Mouse (Mus musculus) stomach, embryonic 16.5 days (tissue): ENCODE measurements around the gene Ubc. TPM values are rescaled to one million over a fixed set of nuclear protein-coding genes. Genes with fewer than 3 reads are reported as not detected.

ENCODE experiments used
- ATAC-seq: fragments of 200-750 bp; cut with Nextera tagmentation; 2 replicates; pipeline ENCODE4 v1.8.0; 2017; ENCODE audit warnings: moderate number of reproducible peaks, moderate TSS enrichment; ENCODE audit not compliant: insufficient read depth, low FRiP score
- H3K27ac ChIP-seq: fragments of 300-500 bp; sonication (generic); 2 replicates; pipeline ENCODE4 v1.5.1; 2014; ENCODE audit warnings: low read length
- H3K27me3 ChIP-seq: fragments of 300-500 bp; sonication (generic); 2 replicates; pipeline ENCODE4 v1.6.1; 2014; ENCODE audit warnings: low read length, control low read depth, mixed read lengths; ENCODE audit not compliant: control insufficient read depth, insufficient read depth
- H3K36me3 ChIP-seq: fragments of 300-500 bp; sonication (generic); 2 replicates; pipeline ENCODE4 v1.6.1; 2014; ENCODE audit warnings: low read length; ENCODE audit not compliant: control insufficient read depth, insufficient read depth
- H3K4me1 ChIP-seq: fragments of 300-500 bp; sonication (generic); 2 replicates; pipeline ENCODE4 v1.6.1; 2014; ENCODE audit warnings: low read length, control low read depth, mixed read lengths; ENCODE audit not compliant: control insufficient read depth, insufficient read depth
- H3K4me2 ChIP-seq: fragments of 300-500 bp; sonication (generic); 2 replicates; pipeline ENCODE4 v1.6.1; 2014; ENCODE audit warnings: low read depth, low read length, mixed read lengths
- H3K4me3 ChIP-seq: fragments of 300-500 bp; sonication (generic); replicated peaks from 2 replicates; pipeline ENCODE4 v1.5.1; 2014; ENCODE audit warnings: mild to moderate bottlenecking, low read length
- H3K9ac ChIP-seq: fragments of 300-500 bp; sonication (generic); 2 replicates; pipeline ENCODE4 v1.6.1; 2014; ENCODE audit warnings: low read length
- H3K9me3 ChIP-seq: fragments of 300-500 bp; sonication (generic); replicated peaks from 2 replicates; pipeline ENCODE4 v1.6.1; 2016; ENCODE audit warnings: low read length, control low read depth; ENCODE audit not compliant: control insufficient read depth
- WGBS: fragments of 180-500 bp; shearing (Covaris S2); extraction: QIAGEN DNeasy Blood & Tissue Kit; methylation state at CpG from one replicate; pipeline ENCODE4 v1.1.7; 2014; 5-methylcytosine and 5-hydroxymethylcytosine counted together
- polyA plus RNA-seq: library from polyadenylated mRNA; unstranded; fragments of >200 nt; fragmentation: Nextera tagmentation; extraction: Ambion mirVana; gene quantifications from 2 replicates; pipeline ENCODE4 v1.2.1, GENCODE M21; 2015

The Ubc gene
- polyA plus RNA-seq, 1 experiment from 2014 or later = 1,047 TPM

DNA sequence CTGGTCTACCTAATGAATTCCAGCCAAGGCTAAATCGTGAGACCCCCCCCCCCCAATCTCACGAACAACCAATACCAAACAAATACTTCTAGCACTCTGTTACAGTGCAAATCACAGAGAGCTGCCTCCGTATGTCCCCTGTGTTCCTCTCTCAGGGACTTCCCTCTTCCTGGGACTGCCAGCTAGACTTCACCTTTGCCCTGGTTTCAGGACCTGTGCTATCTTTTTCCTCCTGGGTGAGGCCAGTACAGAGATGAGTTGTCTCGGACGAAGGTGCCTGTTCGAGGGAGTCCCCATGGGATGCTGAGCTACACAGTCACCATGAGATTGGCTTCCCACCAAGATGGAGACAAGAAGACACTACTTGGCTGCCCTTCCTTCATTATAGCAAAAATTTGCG is 41.9 kb downstream of the Ubc start:
- Histone ChIP-seq H3K27me3 (no peaks in the 10 kb centered on the region), H3K4me2 (no peak overlapping the region), H3K36me3 (no peaks in the 10 kb centered on the region), H3K4me3 (no peak overlapping the region), H3K9ac (no peak overlapping the region), H3K9me3 (0 out of 2 replicates have a peak, but pooled peaks cover 3% of the 10 kb centered on the region), H3K27ac (no peak overlapping the region), H3K4me1 (0 out of 2 replicates have a peak, but pooled peaks cover 2% of the 10 kb centered on the region)
- 76% methylated on average over 7 of the region's 7 CpGs for WGBS
- no peak for ATAC-seq

DNA sequence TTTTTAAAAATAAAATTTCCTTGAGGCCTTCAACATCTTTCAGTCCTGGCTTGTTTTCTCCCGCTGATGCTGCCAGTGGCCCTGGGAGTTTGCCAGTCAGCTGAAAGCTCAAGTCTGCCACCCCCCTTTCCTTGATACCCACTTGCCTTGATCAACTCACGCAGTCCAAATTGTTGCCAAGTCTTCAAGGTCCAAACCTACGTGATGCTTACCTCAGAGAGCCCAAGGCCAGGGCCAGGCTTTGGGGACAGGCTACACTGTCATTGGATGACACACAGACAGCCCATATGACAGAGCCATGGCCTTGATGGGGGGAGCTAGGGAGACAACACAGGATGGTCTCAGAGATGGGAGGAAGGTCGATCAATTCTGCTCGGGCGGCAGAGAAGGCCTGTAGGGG is 45.7 kb downstream of the Ubc start:
- peaks cover 21% of the 10 kb centered on the region for H3K4me1 ChIP-seq
- H3K4me3 ChIP-seq = no peak overlapping the region
- ATAC-seq = no peak
- no peaks in the 10 kb centered on the region for H3K36me3 ChIP-seq
- no peak overlapping the region for H3K4me2 ChIP-seq
- H3K27ac ChIP-seq = no peak overlapping the region
- H3K9ac ChIP-seq = no peak overlapping the region
- H3K27me3 ChIP-seq = no peaks in the 10 kb centered on the region
- H3K9me3 ChIP-seq = no peaks in the 10 kb centered on the region
- 91% methylated on average over 6 of the region's 6 CpGs for WGBS

- Histone ChIP-seq H3K4me1 (peaks cover 32% of the 10 kb centered on the region), H3K36me3 (no peaks in the 10 kb centered on the region), H3K9ac (peak overlapping the region; percentile 85), H3K27me3 (no peaks in the 10 kb centered on the region), H3K4me3 (peak overlapping the region; percentile 87), H3K4me2 (peak overlapping the region; percentile 96), H3K27ac (no peak overlapping the region), H3K9me3 (no peaks in the 10 kb centered on the region)
- ATAC-seq = no peak
- WGBS = 53% methylated on average over 14 of the region's 14 CpGs
Measured at GRCm38 (mm10) chr5:125341459-125342090, 48.4 kb downstream of the Ubc start.

DNA sequence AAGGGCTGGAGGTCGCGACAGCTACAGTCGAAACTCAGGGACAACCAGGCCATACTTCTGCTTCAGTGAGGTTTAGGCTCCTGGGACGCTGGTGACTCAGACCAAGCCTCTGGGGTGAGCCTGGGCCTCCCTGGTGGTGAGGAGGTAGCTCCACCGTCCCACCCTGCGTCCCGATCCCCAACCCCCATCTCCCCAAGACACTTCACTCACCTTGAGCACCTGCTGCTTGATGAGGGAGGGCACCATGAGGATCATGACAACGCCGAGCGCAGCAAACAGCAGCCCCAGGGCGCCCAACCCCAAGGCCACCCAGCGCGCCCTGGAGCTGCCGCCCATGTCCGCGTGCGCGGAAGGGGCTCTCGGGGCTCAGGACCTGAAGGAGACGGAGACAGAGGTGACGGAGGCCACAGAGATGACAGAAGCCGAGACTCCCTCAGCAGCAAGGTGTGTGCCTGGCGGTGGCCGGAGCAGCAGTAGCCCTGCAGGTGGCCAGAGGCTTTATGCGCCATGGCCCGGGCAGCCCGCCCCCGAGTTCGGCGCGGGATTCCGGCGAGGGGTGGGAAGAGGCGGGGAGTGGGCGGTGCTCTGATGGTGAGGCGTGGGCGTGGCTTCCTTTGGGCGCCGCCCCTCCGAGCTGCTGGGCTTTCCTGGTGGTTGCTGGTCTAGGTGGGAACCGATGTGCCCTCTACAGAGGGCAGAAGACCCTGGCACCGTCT is 49.3 kb downstream of the Ubc start, which contains the start of gene Scarb1:
Scarb1 (minus strand) TSS at position 548 of the 716 bp plus-strand sequence.
- peak within 1 kb of the TSS; percentile 85 for H3K9ac ChIP-seq
- peaks cover 32% of the 10 kb centered on the region for H3K4me1 ChIP-seq
- H3K27ac ChIP-seq = peak within 1 kb of the TSS; percentile 14
- WGBS = under 1% methylated on average over 41 of the region's 42 CpGs
- no peaks in the 10 kb centered on the region for H3K36me3 ChIP-seq
- no peaks in the 10 kb centered on the region for H3K27me3 ChIP-seq
- peak within 1 kb of the TSS; percentile 96 for H3K4me2 ChIP-seq
- peak; percentile 92 for ATAC-seq
- H3K4me3 ChIP-seq = peak within 1 kb of the TSS; percentile 87
- no peaks in the 10 kb centered on the region for H3K9me3 ChIP-seq

GRCm38 (mm10) chr5:125339851-125340531 is 50.0 kb downstream of the Ubc start:
- H3K9me3 ChIP-seq = no peaks in the 10 kb centered on the region
- peak overlapping the region; percentile 87 for H3K4me3 ChIP-seq
- H3K4me2 ChIP-seq = peak overlapping the region; percentile 96
- peaks cover 32% of the 10 kb centered on the region for H3K4me1 ChIP-seq
- H3K36me3 ChIP-seq = no peaks in the 10 kb centered on the region
- H3K9ac ChIP-seq = peak overlapping the region; percentile 85
- ATAC-seq = peak; percentile 14; the same call in 1 of the 2 replicates
- no peaks in the 10 kb centered on the region for H3K27me3 ChIP-seq
- H3K27ac ChIP-seq = peak overlapping the region; percentile 14
- 7% methylated on average over 25 of the region's 25 CpGs for WGBS

DNA sequence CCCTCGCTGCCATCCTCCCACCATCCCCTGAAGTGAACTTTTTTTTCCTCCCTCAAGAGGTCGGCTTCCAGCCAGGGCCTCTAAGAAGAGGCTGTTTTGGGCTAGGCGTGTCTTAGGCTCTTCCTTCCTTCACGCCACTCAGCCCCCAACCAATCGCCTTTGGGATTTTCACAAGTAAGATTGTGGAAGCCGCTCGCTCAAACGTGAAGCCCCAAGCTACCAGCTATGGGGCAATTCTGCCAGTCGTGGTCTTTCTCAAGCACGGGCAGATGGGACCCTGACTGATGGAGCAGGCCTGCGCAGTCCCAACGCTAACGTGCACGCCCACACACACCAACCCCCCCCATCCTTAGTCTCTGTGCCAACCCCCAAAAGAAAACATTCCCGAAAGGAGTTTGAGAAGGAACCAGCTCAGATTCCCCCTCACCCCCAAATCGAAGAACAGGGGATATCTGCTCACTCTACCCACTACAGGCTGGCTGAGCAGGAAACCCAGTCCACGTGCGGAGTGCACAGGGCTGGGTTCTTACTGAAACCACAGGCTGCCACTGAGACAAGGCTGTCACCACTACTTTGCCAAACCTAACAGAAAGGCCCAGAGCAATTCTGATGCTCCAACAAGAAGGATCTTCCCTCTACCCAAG is 50.8 kb downstream of the Ubc start:
- Histone ChIP-seq H3K4me3 (peak overlapping the region; percentile 87), H3K36me3 (no peaks in the 10 kb centered on the region), H3K27me3 (no peaks in the 10 kb centered on the region), H3K9me3 (no peaks in the 10 kb centered on the region), H3K9ac (peak overlapping the region; percentile 85), H3K4me1 (peaks cover 32% of the 10 kb centered on the region), H3K4me2 (peak overlapping the region; percentile 96), H3K27ac (peak overlapping the region; percentile 14)
- 11% methylated on average over 18 of the region's 18 CpGs for WGBS
- no peak for ATAC-seq

GRCm38 (mm10) chr5:125337526-125337925 is 52.5 kb downstream of the Ubc start:
- no peak overlapping the region for H3K4me3 ChIP-seq
- peaks cover 32% of the 10 kb centered on the region for H3K4me1 ChIP-seq
- no peaks in the 10 kb centered on the region for H3K36me3 ChIP-seq
- no peak overlapping the region for H3K9ac ChIP-seq
- no peaks in the 10 kb centered on the region for H3K9me3 ChIP-seq
- no peaks in the 10 kb centered on the region for H3K27me3 ChIP-seq
- 69% methylated on average over 7 of the region's 7 CpGs for whole genome bisulfite sequencing
- no peak overlapping the region; the same call in 1 of the 2 replicates for H3K27ac ChIP-seq
- no peak for ATAC-seq
- H3K4me2 ChIP-seq = no peak overlapping the region

GRCm38 (mm10) chr5:125337012-125337411 is 53.0 kb downstream of the Ubc start:
- no peak overlapping the region for H3K4me2 ChIP-seq
- no peak overlapping the region; the same call in 1 of the 2 replicates for H3K27ac ChIP-seq
- no peaks in the 10 kb centered on the region for H3K9me3 ChIP-seq
- H3K4me1 ChIP-seq = peaks cover 32% of the 10 kb centered on the region
- no peak overlapping the region for H3K4me3 ChIP-seq
- WGBS = 45% methylated on average over 9 of the region's 9 CpGs
- 0 out of 2 replicates have a peak overlapping the region, but pooled peaks have one; percentile 28 for H3K9ac ChIP-seq
- no peaks in the 10 kb centered on the region for H3K36me3 ChIP-seq
- no peak for ATAC-seq
- no peaks in the 10 kb centered on the region for H3K27me3 ChIP-seq
